Mouse (Mus musculus) heart, embryonic 13.5 days (tissue): ENCODE measurements around the gene Nlrp5. TPM values are rescaled to one million over a fixed set of nuclear protein-coding genes. Genes with fewer than 3 reads are reported as not detected.
"Not testable (repeated sequence)": the region's sequence is repeated elsewhere in the genome, so short reads cannot be mapped to it uniquely, and the experiment has no call there.

ENCODE experiments used
- ATAC-seq: fragments of 200-750 bp; cut with Nextera tagmentation; 2 replicates; pipeline ENCODE4 v1.8.0; 2017; ENCODE audit warnings: moderate TSS enrichment; ENCODE audit not compliant: insufficient number of reproducible peaks, low FRiP score, low TSS enrichment; ENCODE audit errors: extremely low read depth
- H3K27ac ChIP-seq: fragments of 300-500 bp; sonication (generic); replicated peaks from 2 replicates; pipeline ENCODE4 v1.5.1; 2015; ENCODE audit warnings: moderate library complexity, mild to moderate bottlenecking, inconsistent platforms
- H3K27me3 ChIP-seq: fragments of 300-500 bp; sonication (generic); replicated peaks from 2 replicates; pipeline ENCODE4 v1.6.1; 2015; ENCODE audit warnings: mild to moderate bottlenecking, inconsistent platforms
- H3K36me3 ChIP-seq: fragments of 300-500 bp; sonication (generic); 2 replicates; pipeline ENCODE4 v1.6.1; 2015; ENCODE audit warnings: mild to moderate bottlenecking, inconsistent platforms
- H3K4me1 ChIP-seq: fragments of 300-500 bp; sonication (generic); 2 replicates; pipeline ENCODE4 v1.6.1; 2015; ENCODE audit warnings: inconsistent platforms
- H3K4me2 ChIP-seq: fragments of 300-500 bp; sonication (generic); 2 replicates; pipeline ENCODE4 v1.6.1; 2015; ENCODE audit warnings: inconsistent platforms, mild to moderate bottlenecking, moderate library complexity
- H3K4me3 ChIP-seq: fragments of 300-500 bp; sonication (generic); 2 replicates; pipeline ENCODE4 v1.5.1; 2015; ENCODE audit warnings: moderate library complexity, mild to moderate bottlenecking, inconsistent platforms
- H3K9ac ChIP-seq: fragments of 300-500 bp; sonication (generic); 2 replicates; pipeline ENCODE4 v1.6.1; 2015; ENCODE audit warnings: inconsistent platforms, mild to moderate bottlenecking, moderate library complexity
- H3K9me3 ChIP-seq: fragments of 300-500 bp; sonication (generic); 2 replicates; pipeline ENCODE4 v1.6.1; 2016; ENCODE audit warnings: inconsistent platforms
- WGBS: fragments of 180-500 bp; shearing (Covaris S2); methylation state at CpG from one replicate; pipeline ENCODE4 v1.1.7; 2015; ENCODE audit warnings: mixed read lengths; 5-methylcytosine and 5-hydroxymethylcytosine counted together
- microRNA-seq: library from miRNA; unstranded; fragments of <30 nt; microRNA quantifications from one replicate; pipeline ENCODE4, GENCODE M21; 2016
- polyA plus RNA-seq: library from polyadenylated mRNA; unstranded; fragments of >200 nt; fragmentation: Nextera tagmentation; extraction: Ambion mirVana; gene quantifications from 2 replicates; pipeline ENCODE4 v1.2.1, GENCODE M21; 2015

The Nlrp5 gene
- polyA plus RNA-seq, result not detected in 2 replicates

- no peak within 1 kb of the TSS for H3K27ac ChIP-seq
- H3K4me1 ChIP-seq, result no peaks in the 10 kb centered on the region
- H3K9me3 ChIP-seq, result peaks cover 57% of the 10 kb centered on the region
- H3K4me2 ChIP-seq, result no peak within 1 kb of the TSS
- ATAC-seq, result no peak
- H3K9ac ChIP-seq, result no peak within 1 kb of the TSS
- WGBS, result 58% methylated on average over 10 of the region's 10 CpGs
- H3K4me3 ChIP-seq, result no peak within 1 kb of the TSS
- H3K27me3 ChIP-seq, result no peaks in the 10 kb centered on the region
- H3K36me3 ChIP-seq, result no peaks in the 10 kb centered on the region
Observed at GRCm38 (mm10) chr7:23385589-23385988, at the start of gene Nlrp5. Gene Nlrp5 (plus strand): TSS chr7:23385889.

- not testable (repeated sequence) for H3K9ac ChIP-seq, H3K4me1 ChIP-seq, H3K36me3 ChIP-seq, H3K27ac ChIP-seq, H3K4me3 ChIP-seq, H3K4me2 ChIP-seq, ATAC-seq, H3K27me3 ChIP-seq
- peaks cover 58% of the 10 kb centered on the region for H3K9me3 ChIP-seq
- 84% methylated on average over 13 of the region's 13 CpGs for WGBS
Observed at GRCm38 (mm10) chr7:23358311-23358710, 27.4 kb upstream of the Nlrp5 start.

GRCm38 (mm10) chr7:23470201-23470600, 84.5 kb downstream of the Nlrp5 start:
- not testable (repeated sequence) for H3K4me2 ChIP-seq, ATAC-seq, H3K9ac ChIP-seq, H3K36me3 ChIP-seq, H3K4me1 ChIP-seq, H3K4me3 ChIP-seq, H3K27me3 ChIP-seq, H3K27ac ChIP-seq
- H3K9me3 ChIP-seq, result peaks cover 29% of the 10 kb centered on the region
- 60% methylated on average over 3 of the region's 3 CpGs for WGBS

GRCm38 (mm10) chr7:23470832-23471231, 85.1 kb downstream of the Nlrp5 start:
- ATAC-seq, H3K27ac ChIP-seq, H3K9ac ChIP-seq, H3K4me3 ChIP-seq, H3K4me1 ChIP-seq, H3K36me3 ChIP-seq, H3K4me2 ChIP-seq, H3K27me3 ChIP-seq: not testable (repeated sequence)
- WGBS, result 58% methylated on average over 3 of the region's 3 CpGs
- H3K9me3 ChIP-seq, result peaks cover 27% of the 10 kb centered on the region

- not testable (repeated sequence) for H3K27ac ChIP-seq, H3K4me2 ChIP-seq, H3K36me3 ChIP-seq, H3K4me3 ChIP-seq, H3K9ac ChIP-seq, H3K27me3 ChIP-seq, ATAC-seq, H3K4me1 ChIP-seq
- H3K9me3 ChIP-seq, result peaks cover 20% of the 10 kb centered on the region
- WGBS, result 59% methylated on average over 2 of the region's 2 CpGs
Observed at GRCm38 (mm10) chr7:23472886-23473285, 87.2 kb downstream of the Nlrp5 start.

Small RNAs within 50 kb of the gene (microRNA-seq; reads per million reads assigned to microRNA genes)
- not detected for gene Gm25196

Other genes with a start within 250 kb of the Nlrp5 start
- not detected in 2 replicates for gene Gm10662, start 241.4 kb upstream of the Nlrp5 start, polyA plus RNA-seq
- gene Vmn1r165, start 168.6 kb upstream of the Nlrp5 start, polyA plus RNA-seq, result not detected in 2 replicates
- gene Vmn1r166, start 134.2 kb upstream of the Nlrp5 start, polyA plus RNA-seq, result not detected in 2 replicates
- gene Gm6902, start 107.0 kb upstream of the Nlrp5 start, polyA plus RNA-seq, result not detected in 2 replicates
- gene Nlrp4e, start 84.7 kb upstream of the Nlrp5 start, polyA plus RNA-seq, result not detected in 2 replicates
- not detected in 2 replicates for gene Vmn1r167, start 121.3 kb downstream of the Nlrp5 start, polyA plus RNA-seq
- gene Vmn1r168, start 153.8 kb downstream of the Nlrp5 start, polyA plus RNA-seq, result not detected in 2 replicates
- gene Vmn1r169, start 189.6 kb downstream of the Nlrp5 start, polyA plus RNA-seq, result not detected in 2 replicates
- gene Vmn1r170, start 220.3 kb downstream of the Nlrp5 start, polyA plus RNA-seq, result not detected in 2 replicates
- not detected in 2 replicates for gene Vmn1r171, start 244.8 kb downstream of the Nlrp5 start, polyA plus RNA-seq